Mouse (Mus musculus): ENCODE measurements at regions not wholly inside any gene's neighbourhood (a gene's known extent, or its start where the extent isn't known, plus 50 kb on each side); places are given as distances from the start of the nearest gene placed in this dataset.

GRCm38 (mm10) chr2:79008642-79009041, 140.7 kb downstream of the Ube2e3 start:
- DNase-seq (ENCODE audit: extremely low read depth, low read depth, low spot score), result no peak
- H3K27me3 ChIP-seq (ENCODE audit: control insufficient read depth, insufficient read depth, low read length), result no peaks in the 10 kb centered on the region
- H3K4me3 ChIP-seq (ENCODE audit: insufficient read depth, low read depth, low read length), result no peak overlapping the region
- no peaks in the 10 kb centered on the region for H3K79me2 ChIP-seq (ENCODE audit: control insufficient read depth, insufficient read depth, low read length)
- TF ChIP-seq POLR2A (IDR thresholded peaks at IDR 0.05; ENCODE audit: extremely low read depth, insufficient read depth, low read length) (no peak), CTCF (IDR thresholded peaks at IDR 0.05; ENCODE audit: low read depth, low read length) (no peak)
- H3K9ac ChIP-seq (ENCODE audit: low read depth, low read length), result no peak overlapping the region
- H3K27ac ChIP-seq (replicated peaks; ENCODE audit: insufficient read depth, low read depth, low read length), result no peak overlapping the region
- WGBS, result 79% methylated on average over 3 of the region's 3 CpGs
- H3K36me3 ChIP-seq (ENCODE audit: control insufficient read depth, insufficient read depth, low read length), result no peaks in the 10 kb centered on the region
- no peaks in the 10 kb centered on the region for H3K4me1 ChIP-seq (ENCODE audit: control insufficient read depth, insufficient read depth, low read length)

GRCm38 (mm10) chr2:79009791-79010190, 141.9 kb downstream of the Ube2e3 start:
- H3K9ac ChIP-seq (ENCODE audit: low read depth, low read length), result no peak overlapping the region
- no peak for DNase-seq (ENCODE audit: extremely low read depth, low read depth, low spot score)

DNA sequence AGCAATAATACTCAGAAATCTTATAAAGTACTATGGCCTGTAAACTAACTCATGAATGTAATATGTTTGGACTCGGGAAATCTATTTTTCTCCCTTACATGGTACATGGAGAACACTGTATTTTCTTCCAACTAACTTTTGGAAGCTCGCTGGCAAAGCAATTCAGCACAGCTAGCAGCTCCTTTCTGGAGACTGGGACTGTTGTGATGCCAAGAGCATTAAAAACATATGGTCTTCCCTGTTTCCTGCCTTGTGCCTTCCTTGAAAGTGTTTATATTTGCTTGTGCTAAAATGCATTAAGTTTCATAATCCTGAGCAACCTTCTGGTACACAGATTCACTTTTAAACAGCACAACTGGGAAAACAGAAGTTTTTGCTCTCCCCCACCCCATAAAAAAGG, 142.3 kb downstream of the Ube2e3 start:
- 71% methylated on average over 2 of the region's 2 CpGs for WGBS
- H3K79me2 ChIP-seq (ENCODE audit: control insufficient read depth, insufficient read depth, low read length), result no peaks in the 10 kb centered on the region

More at GRCm38 (mm10) chr2:79009791-79010190, 141.9 kb downstream of the Ube2e3 start:
- Histone ChIP-seq H3K4me1 (ENCODE audit: control insufficient read depth, insufficient read depth, low read length) (no peaks in the 10 kb centered on the region), H3K27me3 (ENCODE audit: control insufficient read depth, insufficient read depth, low read length) (no peaks in the 10 kb centered on the region), H3K36me3 (ENCODE audit: control insufficient read depth, insufficient read depth, low read length) (no peaks in the 10 kb centered on the region), H3K4me3 (ENCODE audit: insufficient read depth, low read depth, low read length) (no peak overlapping the region), H3K27ac (replicated peaks; ENCODE audit: insufficient read depth, low read depth, low read length) (no peak overlapping the region), H3K79me2 (ENCODE audit: control insufficient read depth, insufficient read depth, low read length) (no peaks in the 10 kb centered on the region)
- TF ChIP-seq CTCF (IDR thresholded peaks at IDR 0.05; ENCODE audit: low read depth, low read length), result no peak
- TF ChIP-seq POLR2A (IDR thresholded peaks at IDR 0.05; ENCODE audit: extremely low read depth, insufficient read depth, low read length), result no peak
- 64% methylated on average over 2 of the region's 2 CpGs for WGBS

GRCm38 (mm10) chr2:79018732-79019423, 151.0 kb downstream of the Ube2e3 start:
- no peaks in the 10 kb centered on the region for H3K36me3 ChIP-seq (ENCODE audit: control insufficient read depth, insufficient read depth, low read length)
- no peaks in the 10 kb centered on the region for H3K79me2 ChIP-seq (ENCODE audit: control insufficient read depth, insufficient read depth, low read length)
- H3K27me3 ChIP-seq (ENCODE audit: control insufficient read depth, insufficient read depth, low read length), result no peaks in the 10 kb centered on the region
- no peak for DNase-seq (ENCODE audit: extremely low read depth, low read depth, low spot score)
- H3K4me1 ChIP-seq (ENCODE audit: control insufficient read depth, insufficient read depth, low read length), result no peaks in the 10 kb centered on the region
- 74% methylated on average over 4 of the region's 4 CpGs for WGBS
- no peak overlapping the region for H3K4me3 ChIP-seq (ENCODE audit: insufficient read depth, low read depth, low read length)
- TF ChIP-seq CTCF (IDR thresholded peaks at IDR 0.05; ENCODE audit: low read depth, low read length), result no peak
- TF ChIP-seq POLR2A (IDR thresholded peaks at IDR 0.05; ENCODE audit: extremely low read depth, insufficient read depth, low read length), result no peak
- no peak overlapping the region for H3K27ac ChIP-seq (replicated peaks; ENCODE audit: insufficient read depth, low read depth, low read length)
- no peak overlapping the region for H3K9ac ChIP-seq (ENCODE audit: low read depth, low read length)

More for the DNA sequence above, 142.3 kb downstream of the Ube2e3 start:
- no peak for DNase-seq (ENCODE audit: extremely low read depth, low read depth, low spot score)
- H3K27ac ChIP-seq (replicated peaks; ENCODE audit: insufficient read depth, low read depth, low read length), result no peak overlapping the region
- no peak overlapping the region for H3K9ac ChIP-seq (ENCODE audit: low read depth, low read length)
- no peaks in the 10 kb centered on the region for H3K36me3 ChIP-seq (ENCODE audit: control insufficient read depth, insufficient read depth, low read length)
- H3K27me3 ChIP-seq (ENCODE audit: control insufficient read depth, insufficient read depth, low read length), result no peaks in the 10 kb centered on the region
- H3K4me1 ChIP-seq (ENCODE audit: control insufficient read depth, insufficient read depth, low read length), result no peaks in the 10 kb centered on the region
- H3K4me3 ChIP-seq (ENCODE audit: insufficient read depth, low read depth, low read length), result no peak overlapping the region
- TF ChIP-seq POLR2A (IDR thresholded peaks at IDR 0.05; ENCODE audit: extremely low read depth, insufficient read depth, low read length) (no peak), CTCF (IDR thresholded peaks at IDR 0.05; ENCODE audit: low read depth, low read length) (no peak)

DNA sequence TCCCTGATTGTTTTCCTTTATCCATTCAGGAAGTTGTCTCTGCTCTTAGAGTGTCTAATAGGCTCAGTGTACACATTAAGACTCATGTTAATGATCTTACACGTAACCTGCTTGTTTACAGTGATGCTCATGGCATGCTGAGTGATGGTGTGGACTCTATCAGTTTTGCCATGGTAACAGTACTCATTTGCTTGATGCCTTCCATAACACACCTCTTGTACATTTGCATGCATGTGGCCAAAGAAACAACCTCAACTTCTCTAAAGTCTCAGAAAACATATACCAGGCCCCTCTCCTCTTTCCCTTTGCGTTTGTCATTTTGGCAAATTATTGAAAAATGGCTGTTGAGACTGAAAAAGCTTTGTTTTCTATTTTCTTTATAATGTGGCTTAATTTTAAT, 155.0 kb downstream of the Ube2e3 start:
- Histone ChIP-seq H3K9ac (ENCODE audit: low read depth, low read length) (no peak overlapping the region), H3K27me3 (ENCODE audit: control insufficient read depth, insufficient read depth, low read length) (no peaks in the 10 kb centered on the region), H3K27ac (replicated peaks; ENCODE audit: insufficient read depth, low read depth, low read length) (no peak overlapping the region), H3K4me3 (ENCODE audit: insufficient read depth, low read depth, low read length) (no peak overlapping the region), H3K36me3 (ENCODE audit: control insufficient read depth, insufficient read depth, low read length) (no peaks in the 10 kb centered on the region), H3K79me2 (ENCODE audit: control insufficient read depth, insufficient read depth, low read length) (no peaks in the 10 kb centered on the region), H3K4me1 (ENCODE audit: control insufficient read depth, insufficient read depth, low read length) (no peaks in the 10 kb centered on the region)
- DNase-seq (ENCODE audit: extremely low read depth, low read depth, low spot score), result no peak
- WGBS, result 87% methylated on average over 2 of the region's 2 CpGs
- TF ChIP-seq CTCF (IDR thresholded peaks at IDR 0.05; ENCODE audit: low read depth, low read length) (no peak), POLR2A (IDR thresholded peaks at IDR 0.05; ENCODE audit: extremely low read depth, insufficient read depth, low read length) (no peak)

DNA sequence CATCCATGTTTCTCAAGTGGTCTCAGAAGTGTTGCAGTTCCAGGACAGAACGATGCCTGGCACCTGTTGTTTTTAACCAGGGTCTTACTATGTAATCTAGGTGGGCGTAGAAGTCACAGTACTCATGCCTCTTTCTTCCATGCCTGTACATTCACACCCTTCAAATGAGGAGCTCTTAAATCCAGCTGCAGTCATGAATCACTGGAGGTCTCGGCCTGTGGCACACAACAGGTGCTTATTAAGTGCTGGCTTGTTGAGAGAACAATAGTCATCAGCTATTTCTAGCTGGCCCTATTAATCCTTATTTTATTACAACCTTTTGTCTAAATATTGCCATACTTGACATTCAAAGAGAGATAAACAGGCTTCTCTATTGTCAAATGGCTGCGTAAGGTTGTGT, 157.8 kb downstream of the Ube2e3 start:
- H3K27ac ChIP-seq (replicated peaks; ENCODE audit: insufficient read depth, low read depth, low read length), result no peak overlapping the region
- H3K36me3 ChIP-seq (ENCODE audit: control insufficient read depth, insufficient read depth, low read length), result no peaks in the 10 kb centered on the region
- H3K4me1 ChIP-seq (ENCODE audit: control insufficient read depth, insufficient read depth, low read length), result no peaks in the 10 kb centered on the region
- no peaks in the 10 kb centered on the region for H3K27me3 ChIP-seq (ENCODE audit: control insufficient read depth, insufficient read depth, low read length)
- no peak for TF ChIP-seq CTCF (IDR thresholded peaks at IDR 0.05; ENCODE audit: low read depth, low read length)
- no peak for TF ChIP-seq POLR2A (IDR thresholded peaks at IDR 0.05; ENCODE audit: extremely low read depth, insufficient read depth, low read length)
- no peak for DNase-seq (ENCODE audit: extremely low read depth, low read depth, low spot score)
- no peak overlapping the region for H3K4me3 ChIP-seq (ENCODE audit: insufficient read depth, low read depth, low read length)
- H3K9ac ChIP-seq (ENCODE audit: low read depth, low read length), result no peak overlapping the region
- WGBS, result 89% methylated on average over 4 of the region's 4 CpGs
- no peaks in the 10 kb centered on the region for H3K79me2 ChIP-seq (ENCODE audit: control insufficient read depth, insufficient read depth, low read length)
